In the genomic region with DNA sequence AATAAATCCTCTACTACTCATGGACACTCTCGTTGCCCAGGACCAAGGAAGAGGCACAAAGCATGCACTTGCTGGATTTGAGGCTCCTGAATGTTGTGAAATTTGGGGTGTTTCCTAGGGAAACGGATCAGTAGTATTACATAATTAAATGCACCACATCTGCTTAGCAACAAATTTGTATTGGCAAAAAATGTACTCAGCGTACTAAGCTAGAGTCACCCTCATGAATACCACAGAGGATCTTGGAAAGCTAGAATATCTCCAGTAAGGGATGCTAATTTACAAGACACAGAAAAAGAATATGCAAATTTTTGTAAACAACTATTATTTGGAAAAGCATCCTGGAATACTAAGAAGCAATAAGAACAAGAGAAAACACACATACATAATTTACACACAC, we compare ENCODE assay signal across 10 mouse cellular contexts.
"Had no signal": no experiment of that assay in that cellular context is flagged by ENCODE, and none has a peak within 500 bp of the region (broad histone marks: within the 10 kb centered on the region; RNA-seq: fewer than 3 reads in every experiment).

No protein-coding gene starts in this region.

- DNase-seq: kidney, adult 2 months; kidney, postnatal 14 days; lung, adult 2 months; lung, postnatal 36 days; midbrain, embryonic 14.5 days; retina, postnatal 1 day; right cerebral cortex, postnatal 4 days; thymus, postnatal 36 days had no signal

- ATAC-seq: intestine, embryonic 16.5 days; lung, postnatal 0 days had no signal
